Mouse (Mus musculus): Measurements from ENCODE around the gene 2410004B18Rik. TPM values are rescaled to one million over a fixed set of nuclear protein-coding genes. Genes with fewer than 3 reads are reported as not detected.

The 2410004B18Rik gene
- 7.1 TPM for polyA plus RNA-seq (2015; fragmentation: Illumina TruSeq; extraction: RNeasy Lipid Tissue Mini Kit (QIAGEN cat#74804); ENCODE audit: insufficient read depth, low read depth, low replicate concordance)

DNA sequence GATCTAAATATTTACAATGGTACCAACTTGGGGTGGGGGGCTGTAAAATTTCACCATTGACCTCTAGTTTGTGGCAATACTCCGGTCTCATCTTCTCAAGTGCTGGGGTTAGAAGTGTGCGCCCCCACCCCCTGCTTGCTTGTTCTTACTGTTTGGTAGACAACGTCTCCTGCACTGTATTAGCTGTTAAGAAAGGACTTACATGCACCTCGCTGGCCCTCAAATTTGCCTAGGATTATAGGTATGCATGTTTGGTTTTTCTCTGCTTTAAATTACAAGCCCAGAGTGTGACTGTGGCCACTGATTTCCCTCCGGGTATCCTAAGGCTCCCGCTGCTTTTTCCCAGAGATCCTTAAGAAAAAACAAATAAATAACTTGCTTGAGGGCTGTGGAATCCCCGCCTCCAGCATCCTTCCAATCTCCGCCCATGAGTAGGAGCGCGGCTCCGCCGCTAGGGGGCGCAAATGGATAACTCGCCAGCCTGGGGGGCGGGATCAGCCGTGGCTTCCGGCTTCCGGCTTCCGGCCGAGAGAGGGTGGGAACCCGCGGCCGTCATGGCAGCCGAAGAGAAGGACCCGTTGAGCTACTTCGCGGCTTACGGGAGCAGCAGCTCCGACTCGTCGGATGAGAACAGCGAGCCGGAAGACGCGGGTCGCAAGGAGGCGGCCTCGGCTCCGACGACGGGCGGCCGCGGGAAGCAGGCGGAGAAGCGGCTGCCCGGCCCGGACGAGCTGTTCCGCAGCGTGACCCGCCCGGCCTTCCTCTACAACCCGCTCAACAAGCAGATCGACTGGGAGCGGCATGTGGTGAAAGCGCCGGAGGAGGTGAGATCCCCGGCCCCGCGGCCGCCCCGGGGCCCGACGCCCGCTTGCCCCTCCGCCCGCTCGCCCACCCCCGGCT is at the start of gene 2410004B18Rik:
2410004B18Rik (plus strand) TSS at position 510 of the 900 bp plus-strand sequence.

DNA sequence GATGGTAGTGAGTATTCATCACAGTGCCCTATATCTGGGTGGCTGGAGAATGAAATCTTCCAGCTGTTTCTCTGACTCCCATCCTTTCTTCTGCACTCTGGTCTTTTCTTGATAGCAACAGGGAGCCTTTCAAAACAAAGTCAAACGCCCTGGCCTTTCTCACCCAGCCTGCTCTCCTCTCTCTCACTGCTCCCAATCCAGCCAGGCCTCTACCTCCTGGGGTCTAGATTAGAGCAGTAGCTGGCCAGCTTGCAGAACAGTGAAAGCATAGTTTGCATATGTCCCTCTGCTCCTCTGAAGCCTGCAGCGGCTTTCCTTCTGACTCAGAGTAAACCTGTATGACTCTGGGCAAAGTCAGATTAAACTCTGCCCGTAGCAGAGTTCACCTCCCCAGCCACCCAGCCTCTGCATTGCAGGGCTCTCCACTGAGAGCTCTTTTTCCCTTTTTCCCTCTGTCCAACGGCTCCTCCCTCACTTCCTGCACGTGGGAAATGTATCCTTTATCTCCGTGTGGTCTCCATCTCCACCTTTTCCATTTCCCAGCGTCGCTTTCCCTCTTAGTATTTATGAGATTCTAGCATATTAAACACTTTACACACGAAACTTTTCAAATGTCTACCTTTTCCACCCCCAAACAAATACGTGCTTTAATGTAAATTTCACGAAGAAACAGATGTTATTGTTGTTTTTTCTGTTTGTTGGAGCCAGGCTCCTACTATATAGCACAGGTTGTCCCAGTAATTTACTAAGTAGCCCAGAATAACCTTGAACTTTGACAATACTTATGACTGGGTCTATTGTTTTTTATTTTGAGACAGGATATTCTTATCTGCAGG is 15.6 kb upstream of the 2410004B18Rik start, which contains the start of gene Bcl10:
Bcl10 (plus strand) TSS at position 786 of the 836 bp plus-strand sequence.

DNA sequence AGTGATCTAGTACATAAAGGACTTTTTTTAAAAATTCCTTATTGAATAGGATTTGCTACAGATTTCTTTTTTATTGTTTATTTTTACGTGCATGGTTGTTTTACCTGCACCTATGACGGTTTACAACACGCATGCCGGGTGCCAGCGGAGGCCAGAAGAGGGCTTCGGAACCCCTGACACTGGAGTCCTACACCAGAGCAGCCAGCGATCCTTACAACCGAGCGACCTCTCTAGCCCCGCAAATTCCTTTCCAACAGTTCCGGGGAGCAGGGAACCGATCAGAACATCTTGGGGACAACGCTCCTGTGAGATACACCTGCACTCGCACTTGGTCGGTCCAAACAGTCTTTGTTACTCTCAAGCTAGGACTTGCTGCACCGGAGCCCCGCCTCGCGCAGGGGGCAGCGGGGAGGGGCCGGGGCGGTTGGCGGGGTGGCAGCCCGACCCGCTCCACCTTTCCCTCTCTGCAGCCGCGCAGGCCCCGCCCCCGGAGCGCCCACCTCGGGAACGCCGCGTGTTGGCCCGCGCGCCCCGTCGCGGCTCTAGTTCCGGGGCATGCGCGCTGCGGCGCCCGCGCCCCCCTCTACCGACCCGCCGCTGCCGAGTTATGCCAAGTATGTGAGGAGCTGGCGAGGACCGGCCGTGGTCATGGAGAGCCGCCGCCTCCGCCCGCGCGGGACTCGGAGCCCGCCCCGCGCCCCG is 49.6 kb downstream of the 2410004B18Rik start, which contains the start of gene Syde2:
Syde2 (plus strand) TSS at position 603 of the 702 bp plus-strand sequence.

Other genes with a start within 250 kb of the 2410004B18Rik start
- 1.2 TPM for gene Ddah1, start 179.3 kb upstream of the 2410004B18Rik start, polyA plus RNA-seq (2015; fragmentation: Illumina TruSeq; extraction: RNeasy Lipid Tissue Mini Kit (QIAGEN cat#74804); ENCODE audit: insufficient read depth, low read depth, low replicate concordance)
- 7.1 TPM for gene Bcl10, start 15.2 kb upstream of the 2410004B18Rik start, polyA plus RNA-seq (2015; fragmentation: Illumina TruSeq; extraction: RNeasy Lipid Tissue Mini Kit (QIAGEN cat#74804); ENCODE audit: insufficient read depth, low read depth, low replicate concordance)
- 0.94 TPM for gene Syde2, start 49.9 kb downstream of the 2410004B18Rik start, polyA plus RNA-seq (2015; fragmentation: Illumina TruSeq; extraction: RNeasy Lipid Tissue Mini Kit (QIAGEN cat#74804); ENCODE audit: insufficient read depth, low read depth, low replicate concordance)
- not detected for gene Wdr63, start 170.1 kb downstream of the 2410004B18Rik start, polyA plus RNA-seq (2015; fragmentation: Illumina TruSeq; extraction: RNeasy Lipid Tissue Mini Kit (QIAGEN cat#74804); ENCODE audit: insufficient read depth, low read depth, low replicate concordance)
- not detected for gene Mcoln3, start 179.4 kb downstream of the 2410004B18Rik start, polyA plus RNA-seq (2015; fragmentation: Illumina TruSeq; extraction: RNeasy Lipid Tissue Mini Kit (QIAGEN cat#74804); ENCODE audit: insufficient read depth, low read depth, low replicate concordance)
- gene Mcoln2, start 211.8 kb downstream of the 2410004B18Rik start, polyA plus RNA-seq (2015; fragmentation: Illumina TruSeq; extraction: RNeasy Lipid Tissue Mini Kit (QIAGEN cat#74804); ENCODE audit: insufficient read depth, low read depth, low replicate concordance), result 0.31 TPM